Mouse (Mus musculus) bone marrow macrophage, adult 2 months (primary cell): Measurements from ENCODE around the gene Hes7.

Experiments used
- CTCF ChIP-seq: IDR thresholded peaks from 2 replicates; pipeline ENCODE4 v1.5.1; 2012; ENCODE audit warnings: low read depth, mild to moderate bottlenecking, low read length, moderate library complexity
- POLR2A ChIP-seq: IDR thresholded peaks from 2 replicates; pipeline ENCODE4 v1.6.1; 2012; ENCODE audit warnings: mild to moderate bottlenecking, low read depth, low read length, borderline replicate concordance

DNA sequence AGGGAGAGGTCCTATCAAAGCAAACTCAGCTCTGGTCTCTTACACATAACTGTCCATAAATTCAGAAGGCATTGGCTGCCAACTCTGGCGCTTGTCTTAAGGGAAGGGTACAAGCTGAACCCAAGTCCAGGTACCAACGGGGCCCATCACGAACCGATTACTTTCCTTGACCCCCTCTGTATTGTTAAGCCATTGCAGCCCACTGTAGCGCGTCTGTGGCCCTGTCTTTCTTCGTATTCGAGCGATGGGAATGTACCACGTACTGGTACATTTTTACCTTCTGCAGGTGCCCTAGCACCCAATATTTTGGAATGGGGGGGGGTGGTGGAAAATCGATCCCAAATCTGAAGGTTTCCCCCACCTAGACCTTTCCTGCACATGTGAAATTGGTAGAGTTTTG is 48.0 kb upstream of the Hes7 start:
- no peak for TF ChIP-seq CTCF
- no peak for TF ChIP-seq POLR2A
